Mouse (Mus musculus) testis, postnatal 14 days (tissue): ENCODE data around the gene St8sia1.

Source experiments
- DNase-seq: peaks from one replicate; pipeline ENCODE4 v3.0.0; 2021; ENCODE audit warnings: low spot score

The St8sia1 gene

GRCm38 (mm10) chr6:142979665-142980660 is 15.7 kb upstream of the St8sia1 start:
- no peak for DNase-seq

GRCm38 (mm10) chr6:142977221-142977620 is 13.0 kb upstream of the St8sia1 start:
- no peak for DNase-seq

- no peak for DNase-seq
These were observed 9.0 kb upstream of the St8sia1 start for GRCm38 (mm10) chr6:142973289-142973688.

- DNase-seq: no peak
These were observed 8.0 kb upstream of the St8sia1 start for GRCm38 (mm10) chr6:142972205-142972604.

- DNase-seq: no peak
These were observed 3.2 kb upstream of the St8sia1 start for GRCm38 (mm10) chr6:142967407-142967806.

GRCm38 (mm10) chr6:142964531-142965385 is 506 bp upstream of the St8sia1 start:
- DNase-seq: peak; percentile 73

GRCm38 (mm10) chr6:142963480-142964075 is 674 bp downstream of the St8sia1 start:
- DNase-seq: no peak

GRCm38 (mm10) chr6:142962881-142963280 is 1.4 kb downstream of the St8sia1 start:
- no peak for DNase-seq

- DNase-seq: no peak
These were observed 1.8 kb downstream of the St8sia1 start for GRCm38 (mm10) chr6:142962476-142962875.

- no peak for DNase-seq
These were observed 2.4 kb downstream of the St8sia1 start for GRCm38 (mm10) chr6:142961721-142962455.

GRCm38 (mm10) chr6:142956556-142956955 is 7.7 kb downstream of the St8sia1 start:
- DNase-seq: no peak

GRCm38 (mm10) chr6:142955281-142955680 is 9.0 kb downstream of the St8sia1 start:
- DNase-seq: no peak

GRCm38 (mm10) chr6:142953189-142953588 is 11.1 kb downstream of the St8sia1 start:
- DNase-seq: no peak

- DNase-seq: no peak
These were observed 11.8 kb downstream of the St8sia1 start for GRCm38 (mm10) chr6:142952361-142952954.

GRCm38 (mm10) chr6:142951564-142952308 is 12.5 kb downstream of the St8sia1 start:
- no peak for DNase-seq

GRCm38 (mm10) chr6:142950354-142950753 is 13.9 kb downstream of the St8sia1 start:
- DNase-seq: peak; percentile 52

GRCm38 (mm10) chr6:142948955-142949357 is 15.3 kb downstream of the St8sia1 start:
- DNase-seq: no peak

- no peak for DNase-seq
These were observed 17.2 kb downstream of the St8sia1 start for GRCm38 (mm10) chr6:142947029-142947428.

- DNase-seq: no peak
These were observed 18.0 kb downstream of the St8sia1 start for GRCm38 (mm10) chr6:142946069-142946871.
